Mouse (Mus musculus): Measurements from ENCODE around the gene Gm9789.
"Not testable (repeated sequence)": the region's sequence is repeated elsewhere in the genome, so short reads cannot be mapped to it uniquely, and the experiment has no call there.

The Gm9789 gene

GRCm38 (mm10) chr16:89157652-89158051 lies at the start of gene Gm9789:
Gm9789 (plus strand) TSS chr16:89157952.
- no peak for DNase-seq

GRCm38 (mm10) chr16:89140551-89140950 lies 17.2 kb upstream of the Gm9789 start, which contains the start of gene Gm6358:
Gm6358 (plus strand) TSS chr16:89140851.
- DNase-seq = no peak

GRCm38 (mm10) chr16:89150786-89151185 lies 7.0 kb upstream of the Gm9789 start, which contains the start of gene Gm10061:
Gm10061 (plus strand) TSS chr16:89151086.
- no peak for DNase-seq

GRCm38 (mm10) chr16:89169190-89169589 lies 11.4 kb downstream of the Gm9789 start, which contains the start of gene Gm7735:
Gm7735 (plus strand) TSS chr16:89169490.
- not testable (repeated sequence) for DNase-seq

- DNase-seq = no peak
These were observed 16.7 kb downstream of the Gm9789 start, which contains the start of gene 1110057P08Rik for GRCm38 (mm10) chr16:89174435-89174834. 1110057P08Rik (plus strand) TSS chr16:89174735.

- no peak for DNase-seq
These were observed 30.9 kb downstream of the Gm9789 start for GRCm38 (mm10) chr16:89188621-89189020.

GRCm38 (mm10) chr16:89205561-89205960 lies 47.8 kb downstream of the Gm9789 start, which contains the start of gene Krtap20-2:
Krtap20-2 (plus strand) TSS chr16:89205861.
- DNase-seq = no peak

Data from cerebellum, postnatal 14 days (tissue).